Mouse (Mus musculus) left cerebral cortex, postnatal 14 days (tissue): ENCODE data around the gene Slc7a11. TPM values are rescaled to one million over a fixed set of nuclear protein-coding genes. Genes with fewer than 3 reads are reported as not detected.
A peak's percentile ranks its signal among the peaks of the same experiment; 100 is the strongest.

ENCODE experiments used
- DNase-seq, 2 experiments: peaks; one replicate each; pipeline ENCODE4 v3.0.0; 2021 to 2022; ENCODE audit warnings: low spot score in 2 of 2, mixed read lengths in 1 of 2
- intact Hi-C: fragments of 180-260 bp; cut with DNase I; formaldehyde crosslinking; loops from one replicate; pipeline ENCODE4 v1.15.1; 2025
- total RNA-seq, 2 experiments: library from RNA; stranded (reverse); gene quantifications; 2 replicates each; pipeline ENCODE4 v1.2.3; 2021

The Slc7a11 gene
- total RNA-seq, 2 experiments from 2014 or later = 20.7 to 22.6 TPM

GRCm38 (mm10) chr3:50258852-50259251 is 184.6 kb downstream of the Slc7a11 start:
- intact Hi-C loops = no loop called here

GRCm38 (mm10) chr3:50249598-50250300 is 193.7 kb downstream of the Slc7a11 start:
- DNase-seq = no peak
- intact Hi-C loops = no loop called here

More at GRCm38 (mm10) chr3:50258852-50259251, 184.6 kb downstream of the Slc7a11 start:
- no peak for DNase-seq

- DNase-seq = no peak
- intact Hi-C loops = no loop called here
Measured at GRCm38 (mm10) chr3:50235990-50236389, 207.4 kb downstream of the Slc7a11 start.

- intact Hi-C loops = no loop called here
Measured at GRCm38 (mm10) chr3:50233144-50233543, 210.3 kb downstream of the Slc7a11 start.

GRCm38 (mm10) chr3:50224390-50225114 is 218.9 kb downstream of the Slc7a11 start:
- intact Hi-C loops = no loop called here
- no peak for DNase-seq

More at GRCm38 (mm10) chr3:50233144-50233543, 210.3 kb downstream of the Slc7a11 start:
- peak in 1 of 2 experiments; percentile 7 for DNase-seq

GRCm38 (mm10) chr3:50220454-50220853 is 223.0 kb downstream of the Slc7a11 start:
- intact Hi-C loops = no loop called here
- DNase-seq = no peak

- intact Hi-C loops = no loop called here
- no peak for DNase-seq
Measured at GRCm38 (mm10) chr3:50186369-50186768, 257.0 kb downstream of the Slc7a11 start.

- DNase-seq = no peak
- intact Hi-C loops = no loop called here
Measured at GRCm38 (mm10) chr3:50185879-50186278, 257.5 kb downstream of the Slc7a11 start.

GRCm38 (mm10) chr3:50160756-50161155 is 282.7 kb downstream of the Slc7a11 start:
- DNase-seq = no peak
- intact Hi-C loops = no loop called here

GRCm38 (mm10) chr3:50144144-50144543 is 299.3 kb downstream of the Slc7a11 start:
- intact Hi-C loops = no loop called here
- no peak for DNase-seq

- intact Hi-C loops = no loop called here
Measured at GRCm38 (mm10) chr3:50138319-50138718, 305.1 kb downstream of the Slc7a11 start.

GRCm38 (mm10) chr3:50132204-50132603 is 311.2 kb downstream of the Slc7a11 start:
- intact Hi-C loops = no loop called here
- DNase-seq = no peak

More at GRCm38 (mm10) chr3:50138319-50138718, 305.1 kb downstream of the Slc7a11 start:
- DNase-seq = no peak

GRCm38 (mm10) chr3:50130319-50130718 is 313.1 kb downstream of the Slc7a11 start:
- DNase-seq = no peak
- intact Hi-C loops = no loop called here

GRCm38 (mm10) chr3:50121001-50121400 is 322.4 kb downstream of the Slc7a11 start:
- DNase-seq = no peak
- intact Hi-C loops = no loop called here

- intact Hi-C loops = no loop called here
- DNase-seq = peak; percentile 15 to 20
Measured at GRCm38 (mm10) chr3:50116266-50116665, 327.1 kb downstream of the Slc7a11 start.

GRCm38 (mm10) chr3:50105509-50105908 is 337.9 kb downstream of the Slc7a11 start:
- intact Hi-C loops = no loop called here
- DNase-seq = no peak

GRCm38 (mm10) chr3:50094404-50095092 is 348.9 kb downstream of the Slc7a11 start:
- intact Hi-C loops = no loop called here
- no peak for DNase-seq

GRCm38 (mm10) chr3:50076979-50077378 is 366.4 kb downstream of the Slc7a11 start:
- intact Hi-C loops = loop anchor here (5.0 kb wide), 2 partner anchors 810 to 985 kb away; no protein-coding TSS in a partner anchor
- DNase-seq = peak; percentile 42 to 60

- DNase-seq = no peak
- intact Hi-C loops = no loop called here
Measured at GRCm38 (mm10) chr3:50063396-50063795, 380.0 kb downstream of the Slc7a11 start.

- intact Hi-C loops = no loop called here
- peak; percentile 3 to 10 for DNase-seq
Measured at GRCm38 (mm10) chr3:50044666-50045065, 398.7 kb downstream of the Slc7a11 start.
